Mouse (Mus musculus) frontal cortex, postnatal 25 days (tissue): ENCODE measurements around the gene Cacng1.

Experiments
- DNase-seq, 2 experiments: peaks; one replicate each; pipeline ENCODE4 v3.0.0; 2022; ENCODE audit warnings: low spot score in 2 of 2

The Cacng1 gene

DNA sequence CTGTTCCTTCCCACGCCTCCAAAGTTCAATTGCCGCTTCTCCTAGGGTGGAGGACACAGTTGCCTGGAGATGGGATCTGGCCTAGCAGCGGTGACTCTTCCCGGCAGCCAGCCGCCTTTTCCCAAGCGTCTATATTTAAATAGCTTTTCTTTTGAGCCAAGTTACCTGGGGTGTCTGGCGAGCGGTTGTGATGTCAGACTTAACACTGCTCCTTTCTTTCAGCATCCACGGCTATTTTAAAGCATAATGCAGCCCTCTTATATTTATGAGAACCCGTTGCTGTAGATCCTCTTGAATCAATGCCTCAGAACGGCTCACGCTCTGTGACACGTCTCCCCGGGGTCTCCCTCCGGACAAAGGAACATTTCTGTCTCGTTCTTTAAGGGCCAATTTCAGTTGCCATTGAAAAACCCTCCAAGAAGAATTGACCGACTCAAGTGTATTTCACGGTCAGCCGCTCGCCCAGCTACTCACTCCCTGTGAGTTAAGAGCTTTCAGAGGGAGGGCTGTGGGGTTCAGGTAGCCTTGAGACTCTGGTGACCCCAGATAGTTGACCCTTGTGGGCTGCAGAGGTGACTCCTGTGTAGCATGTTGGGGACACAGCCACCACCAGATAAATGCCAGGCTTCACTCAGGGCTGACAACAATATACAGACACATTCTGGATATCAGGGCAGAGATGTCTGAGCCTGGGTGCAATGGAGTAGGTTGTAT lies 8.3 kb downstream of the Cacng1 start:
- no peak for DNase-seq

GRCm38 (mm10) chr11:107705476-107706074 lies 10.7 kb downstream of the Cacng1 start:
- no peak for DNase-seq

DNA sequence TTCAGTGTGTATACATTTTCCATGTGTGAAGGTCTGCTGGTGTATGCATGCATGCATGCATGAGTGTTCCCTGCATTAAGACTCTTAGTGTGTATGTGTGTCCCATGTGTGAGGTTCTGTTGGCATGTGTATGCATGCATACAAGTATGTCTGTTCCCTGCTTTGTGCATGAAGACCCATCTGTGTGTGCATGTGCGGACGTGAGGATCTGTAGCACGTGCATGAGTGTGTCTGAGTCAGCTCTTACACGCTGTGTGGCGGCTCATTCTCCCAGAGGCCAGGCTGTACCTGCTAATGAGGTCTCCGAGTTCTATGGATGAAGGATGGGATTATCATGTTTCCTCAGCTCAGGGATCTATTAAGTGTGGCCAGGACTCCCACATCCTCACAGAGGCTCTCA lies 11.3 kb downstream of the Cacng1 start:
- no peak for DNase-seq

DNA sequence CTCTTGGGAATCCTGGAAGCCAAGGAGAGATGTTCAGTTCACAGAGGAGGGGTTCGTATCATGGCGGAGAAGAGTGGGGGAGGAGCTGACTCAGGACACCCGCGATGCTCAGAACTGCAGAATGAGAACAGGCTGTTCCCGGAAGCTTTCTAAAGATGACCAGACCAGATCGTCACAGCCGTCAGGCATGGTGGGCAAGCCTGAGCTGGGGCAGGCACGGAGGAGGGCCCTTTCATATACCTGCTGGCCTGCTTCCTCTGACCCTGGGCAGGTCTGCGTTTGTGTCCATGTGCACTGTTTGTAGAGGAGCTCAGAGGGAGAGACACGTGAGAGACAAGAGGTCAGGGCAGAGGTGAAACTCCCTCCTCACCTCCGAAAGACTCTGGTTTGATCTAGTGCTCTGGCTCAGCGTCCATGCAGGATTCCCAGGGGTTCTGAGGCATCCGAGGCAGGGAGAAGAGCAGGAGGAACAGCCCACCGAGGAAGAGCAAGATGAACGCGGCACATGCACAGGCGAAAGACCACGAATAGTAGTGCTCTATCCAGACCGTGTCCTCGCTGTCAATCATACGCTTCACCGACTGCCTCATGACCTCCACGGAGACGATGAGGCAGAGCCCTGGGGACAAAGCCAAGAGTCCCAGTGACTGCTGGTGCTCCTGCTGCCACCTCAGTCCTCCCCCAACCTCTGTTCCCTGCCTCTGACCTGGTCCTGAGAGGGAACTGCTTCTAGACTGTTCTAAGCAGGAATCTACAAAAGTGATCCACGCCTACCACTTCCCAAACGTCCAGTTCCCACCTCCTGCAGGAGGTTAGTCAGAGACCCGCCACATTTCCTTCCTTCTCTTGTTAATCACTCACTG lies 12.8 kb downstream of the Cacng1 start:
- DNase-seq = no peak

DNA sequence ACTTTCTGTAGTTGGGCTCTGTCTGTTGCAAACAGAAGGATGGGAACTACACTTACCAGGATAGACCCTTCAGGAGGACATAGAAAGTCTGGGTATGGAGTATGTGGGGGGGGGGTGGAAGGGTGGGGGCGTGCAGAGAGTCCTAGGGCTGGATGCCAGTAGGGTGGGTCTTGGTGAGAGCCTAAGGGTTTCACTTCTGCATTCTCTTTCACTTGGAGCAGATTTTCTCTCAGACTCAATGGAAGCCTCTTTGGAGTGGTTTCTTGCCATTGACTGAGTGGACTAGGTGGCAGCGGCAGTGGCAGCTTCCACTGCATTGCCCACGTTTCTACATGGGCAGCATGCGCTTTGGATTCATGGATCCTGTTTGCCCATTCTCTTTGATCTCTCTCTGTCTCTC lies 16.4 kb downstream of the Cacng1 start:
- no peak for DNase-seq

- no peak for DNase-seq
Observed at GRCm38 (mm10) chr11:107693338-107693737, 23.0 kb downstream of the Cacng1 start.

GRCm38 (mm10) chr11:107691569-107691968 lies 24.8 kb downstream of the Cacng1 start:
- no peak for DNase-seq

GRCm38 (mm10) chr11:107688480-107688879 lies 27.8 kb downstream of the Cacng1 start:
- DNase-seq = no peak

DNA sequence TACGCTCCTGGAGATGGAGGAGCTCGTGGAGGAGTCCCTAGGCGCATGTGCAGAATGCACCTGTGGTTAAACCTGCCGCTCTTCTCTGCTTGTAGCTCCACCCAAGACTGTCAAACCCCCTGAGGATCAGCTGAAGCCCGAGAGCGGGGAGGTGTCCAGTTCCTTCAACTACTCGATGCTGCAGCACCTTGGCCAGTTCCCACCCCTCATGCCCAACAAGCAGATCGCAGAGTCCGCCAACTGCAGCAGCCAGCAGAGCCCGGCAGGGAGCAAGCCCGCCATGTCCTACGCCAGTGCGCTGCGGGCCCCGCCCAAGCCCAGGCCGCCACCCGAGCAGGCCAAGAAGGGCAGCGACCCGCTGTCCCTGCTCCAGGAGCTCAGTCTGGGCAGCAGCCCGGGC lies 30.0 kb downstream of the Cacng1 start:
- no peak for DNase-seq

- no peak for DNase-seq
Observed at GRCm38 (mm10) chr11:107683544-107684465, 32.5 kb downstream of the Cacng1 start.

DNA sequence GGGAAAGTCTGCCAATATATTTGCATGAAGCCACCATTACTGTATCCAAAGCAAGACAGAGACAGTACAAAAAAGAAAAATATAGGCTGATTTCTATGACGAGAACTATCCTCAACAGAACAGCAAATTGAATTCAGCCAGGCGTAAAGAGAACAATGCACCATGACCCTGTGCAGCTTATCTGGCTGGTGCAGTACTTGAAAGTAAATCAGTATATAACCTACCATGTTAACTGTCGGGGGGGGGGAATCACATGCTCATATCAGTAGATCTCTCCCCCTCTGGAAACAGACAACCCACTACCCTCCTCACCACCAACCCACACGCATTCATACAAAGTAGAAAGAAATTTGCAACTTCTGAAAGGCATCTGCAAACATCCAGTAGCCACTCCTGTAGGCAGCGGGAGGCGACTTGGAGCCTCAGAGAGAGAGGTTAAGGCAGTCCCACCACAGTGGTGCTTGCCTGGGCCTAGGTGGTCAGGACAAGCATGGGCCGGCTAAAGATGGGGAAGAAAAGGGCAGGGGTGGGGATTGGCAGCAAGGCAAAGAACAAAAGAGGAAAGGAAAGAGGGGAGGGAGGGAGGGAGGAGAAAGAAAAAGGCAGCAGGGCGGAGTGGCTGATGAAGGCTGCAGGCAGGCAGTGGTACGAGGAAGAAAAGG lies 33.5 kb downstream of the Cacng1 start:
- no peak for DNase-seq

DNA sequence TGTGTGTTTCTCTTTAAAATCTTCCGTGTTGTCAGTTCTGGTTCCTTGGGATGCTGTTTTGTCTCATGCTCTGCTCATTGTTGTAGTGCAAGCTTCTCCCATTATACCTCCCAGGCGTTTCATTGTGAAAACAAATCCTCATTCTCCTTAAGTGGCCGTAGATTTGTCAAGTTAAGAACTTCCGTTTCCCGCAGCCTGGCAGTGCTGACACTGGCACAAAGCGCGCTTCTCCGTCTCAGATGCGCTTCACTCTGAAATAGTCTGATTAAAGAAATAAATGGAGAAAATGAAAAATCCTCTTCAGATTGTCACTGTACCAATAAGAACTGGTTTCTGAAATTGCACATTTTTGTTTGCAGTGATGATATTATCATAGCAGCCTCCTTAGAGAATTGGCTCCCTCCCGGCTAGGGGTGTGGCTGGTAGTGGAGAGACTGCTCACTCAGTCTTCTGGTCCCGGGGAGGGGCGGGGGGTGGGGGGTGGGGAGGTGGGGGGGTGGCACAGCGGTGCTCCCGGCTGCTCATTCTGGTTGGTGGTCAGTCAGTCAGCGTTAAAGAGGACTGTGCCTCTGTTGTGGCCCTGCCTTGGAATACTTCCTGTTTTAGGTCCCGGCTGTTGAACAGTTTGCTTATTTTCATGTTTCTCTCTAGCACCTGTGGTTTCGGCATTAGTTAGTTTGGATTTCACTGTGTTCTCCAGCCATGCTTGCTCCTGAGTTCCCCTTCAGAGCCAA lies 39.9 kb downstream of the Cacng1 start:
- DNase-seq = no peak

- DNase-seq = no peak
Observed at GRCm38 (mm10) chr11:107675246-107675645, 41.1 kb downstream of the Cacng1 start.

- DNase-seq = no peak
Observed at GRCm38 (mm10) chr11:107674601-107675000, 41.7 kb downstream of the Cacng1 start.

DNA sequence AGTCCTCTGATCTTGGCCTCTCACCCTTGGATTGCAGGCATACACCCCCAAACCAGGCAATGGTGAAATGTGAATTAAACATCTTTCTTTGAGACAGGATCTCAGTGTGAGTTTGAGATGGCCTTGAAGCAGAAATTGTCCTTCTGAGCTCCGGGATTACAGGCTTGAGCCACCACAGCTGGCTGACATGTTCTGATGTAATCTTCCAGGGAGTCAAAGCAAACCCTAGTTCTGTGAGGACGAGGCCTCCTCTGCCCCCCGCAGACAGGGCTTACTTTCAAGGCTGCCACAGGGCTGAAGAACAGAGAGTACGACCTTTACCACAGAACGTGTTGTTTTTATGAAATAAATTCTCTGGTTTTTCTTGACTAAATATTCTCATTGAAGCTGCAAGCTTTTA lies 42.3 kb downstream of the Cacng1 start:
- DNase-seq = no peak

GRCm38 (mm10) chr11:107668977-107669376 lies 47.3 kb downstream of the Cacng1 start:
- no peak for DNase-seq

DNA sequence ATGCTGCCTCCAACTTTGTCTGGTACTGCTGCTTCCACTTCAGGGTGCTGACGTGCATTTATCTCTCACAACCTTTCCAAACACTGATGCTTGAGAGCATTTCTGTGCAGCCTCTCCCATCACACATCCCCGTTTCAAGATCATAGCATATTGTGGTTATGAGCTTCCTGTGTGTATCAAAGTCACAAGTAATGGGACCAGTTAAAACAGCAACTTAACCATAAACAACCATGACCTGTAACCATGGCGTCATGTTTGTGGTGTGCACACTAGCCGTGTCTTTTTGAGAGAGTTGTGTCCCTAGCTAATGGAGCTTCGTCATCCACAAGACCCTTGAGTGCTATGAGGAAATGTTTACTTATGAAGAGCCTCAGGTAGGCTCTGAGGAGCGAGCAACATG lies 48.1 kb downstream of the Cacng1 start:
- no peak for DNase-seq

DNA sequence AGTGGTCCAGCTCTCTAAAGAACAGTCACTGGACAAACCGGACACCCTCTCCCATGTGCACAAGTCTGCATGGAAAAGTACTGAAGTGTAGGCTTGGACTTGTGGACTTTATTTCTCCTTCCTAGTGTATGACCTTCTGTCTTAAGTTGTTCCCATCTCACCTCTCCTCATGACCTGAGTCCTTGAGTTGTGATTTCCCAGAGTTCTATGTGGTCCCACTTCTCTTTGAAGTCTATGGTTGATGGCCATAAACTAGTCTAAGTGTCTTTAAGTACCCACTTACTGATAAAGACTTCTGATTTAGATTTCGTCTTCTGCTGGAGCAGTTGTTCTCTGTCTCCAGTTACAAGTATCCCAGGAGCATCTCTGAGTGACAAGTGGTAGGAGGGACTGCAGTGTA lies 48.8 kb downstream of the Cacng1 start:
- DNase-seq = no peak

DNA sequence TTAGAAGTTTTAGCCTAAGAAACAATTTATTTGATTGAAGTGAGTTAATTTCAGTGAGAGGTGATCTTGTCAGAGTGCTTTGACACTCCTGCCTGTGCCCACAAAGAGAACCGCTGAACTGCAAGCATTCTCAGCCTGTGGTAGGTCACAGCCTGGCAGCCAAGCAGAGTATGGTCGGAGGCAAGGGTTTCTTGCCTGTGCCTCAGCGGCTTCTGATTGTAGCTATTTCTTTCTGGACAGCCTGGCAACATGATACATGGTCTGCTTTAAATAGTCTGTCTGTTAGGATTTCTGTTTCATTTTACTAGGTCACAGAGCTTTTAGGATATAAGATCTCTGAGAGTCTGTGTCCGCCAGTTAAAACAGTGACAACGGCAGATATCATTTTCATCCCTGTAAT lies 53.7 kb downstream of the Cacng1 start:
- DNase-seq = no peak

DNA sequence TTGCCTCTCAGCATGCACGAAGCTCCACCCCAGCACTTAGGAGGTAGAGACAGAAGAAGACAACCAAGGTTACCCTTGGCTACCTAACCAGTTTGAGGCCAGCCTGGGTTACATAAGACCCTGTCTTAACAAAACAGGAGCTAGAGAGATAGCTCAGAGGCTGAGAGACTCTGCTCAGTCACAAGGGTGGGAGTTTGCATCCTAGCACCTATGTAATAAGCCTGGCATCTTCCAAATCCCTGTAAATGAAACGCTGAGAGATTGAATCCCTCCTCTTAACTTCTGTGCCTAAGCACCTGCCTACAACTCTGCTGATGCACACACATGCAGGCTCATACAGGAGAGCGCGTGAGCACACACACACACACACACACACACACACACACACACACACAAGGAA lies 55.9 kb downstream of the Cacng1 start:
- no peak for DNase-seq
